Mouse (Mus musculus) small intestine, adult 2 months (tissue): ENCODE data around the gene Napepld.

Source experiments
- CTCF ChIP-seq: fragments of 200-500 bp; IDR thresholded peaks from 2 replicates; pipeline ENCODE4 v1.5.1; 2012; ENCODE audit warnings: low read depth, mild to moderate bottlenecking, control low read depth, inconsistent platforms, low read length, moderate library complexity, mixed read lengths; ENCODE audit not compliant: insufficient replicate concordance, insufficient read length; ENCODE audit errors: extremely low read depth
- POLR2A ChIP-seq: fragments of 200-500 bp; IDR thresholded peaks from 2 replicates; pipeline ENCODE4 v1.6.1; 2012; ENCODE audit warnings: low read depth, mild to moderate bottlenecking, control low read depth, inconsistent platforms, low read length, moderate library complexity

GRCm38 (mm10) chr5:21703708-21704107 lies 2.5 kb upstream of the Napepld start:
- no peak for TF ChIP-seq POLR2A
- TF ChIP-seq CTCF: no peak
